Comparison of ENCODE assay signal across 11 mouse cellular contexts in the genomic region with DNA sequence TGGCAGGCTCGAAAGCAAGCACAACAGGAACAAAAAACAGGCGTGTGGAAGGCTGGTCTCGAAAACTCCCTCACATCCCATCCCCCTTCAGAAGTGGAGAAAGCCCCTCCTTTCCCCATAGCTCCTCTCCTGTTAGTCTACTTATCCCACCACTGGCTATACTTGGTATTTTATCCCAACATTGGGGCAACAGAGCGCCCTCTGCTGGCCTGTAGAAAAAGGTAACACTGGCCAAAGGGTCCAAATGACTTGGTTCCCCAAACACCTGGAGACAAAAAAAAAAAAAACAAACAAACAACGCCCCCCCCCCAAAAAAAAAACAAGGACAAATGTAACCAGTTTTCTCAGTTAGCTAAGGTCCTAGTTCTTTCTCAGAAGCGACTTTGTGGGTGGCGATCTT. TPM values are rescaled to one million over a fixed set of nuclear protein-coding genes. Genes with fewer than 3 reads are reported as not detected.
A peak's percentile ranks its signal among the peaks of the same experiment; 100 is the strongest.
DNase-seq lines count a peak whose midpoint lies in the region; ATAC-seq lines count a peak whose summit lies in the region.
"Had no signal": no experiment of that assay in that cellular context is flagged by ENCODE, and none has a peak within 500 bp of the region (broad histone marks: within the 10 kb centered on the region; RNA-seq: fewer than 3 reads in every experiment).

No protein-coding gene starts in this region.

- ATAC-seq in CD4-positive, CD25-positive, alpha-beta regulatory T cell, adult 4 months, result no peak
- ATAC-seq: forebrain, embryonic 13.5 days had no signal

- peak; percentile 70 for DNase-seq in CD4-positive, CD25-positive, alpha-beta regulatory T cell, adult 2 months (ENCODE audit: low read depth, low spot score)
- DNase-seq in kidney, postnatal 10 days, result peak; percentile 30
- no peak for DNase-seq in kidney, adult 9 months
- DNase-seq in thymus, postnatal 4 days, result peak; percentile 62
- no peak for DNase-seq in thymus, postnatal 25 days
- DNase-seq in B cell, adult 2 months, result no peak
- DNase-seq in cerebellum, adult 11 months, result no peak
- DNase-seq: layer of hippocampus, postnatal 36 days; right cerebral cortex, postnatal 25 days had no signal

RNA-seq across cellular contexts. Expression of gene Tmem30b, which starts 13.9 kb away (rescaled TPM):
- under 1 TPM; 0.22 to 0.27 TPM for polyA plus RNA-seq in CD4-positive, CD25-positive, alpha-beta regulatory T cell, adult 4 months (2017; shearing (Covaris generic))

RNA-seq across cellular contexts. Expression of gene Prkch, which starts 24.5 kb away (rescaled TPM):
- polyA plus RNA-seq in CD4-positive, CD25-positive, alpha-beta regulatory T cell, adult 4 months (2017; shearing (Covaris generic)), result 10 to 100 TPM; 73.0 to 76.1 TPM

Comparison
In these comparisons a context has a peak if more than half of its experiments do, and no peak if none do; other contexts are left out.
1. DNase-seq: peak in CD4-positive, CD25-positive, alpha-beta regulatory T cell, adult 2 months (single experiment), kidney, postnatal 10 days (single experiment) and thymus, postnatal 4 days (single experiment); none in kidney, adult 9 months (single experiment), thymus, postnatal 25 days (single experiment), B cell, adult 2 months (0 of 2) and cerebellum, adult 11 months (single experiment).